Mouse (Mus musculus): ENCODE data around the gene Ppil3.

Gene Ppil3

DNA sequence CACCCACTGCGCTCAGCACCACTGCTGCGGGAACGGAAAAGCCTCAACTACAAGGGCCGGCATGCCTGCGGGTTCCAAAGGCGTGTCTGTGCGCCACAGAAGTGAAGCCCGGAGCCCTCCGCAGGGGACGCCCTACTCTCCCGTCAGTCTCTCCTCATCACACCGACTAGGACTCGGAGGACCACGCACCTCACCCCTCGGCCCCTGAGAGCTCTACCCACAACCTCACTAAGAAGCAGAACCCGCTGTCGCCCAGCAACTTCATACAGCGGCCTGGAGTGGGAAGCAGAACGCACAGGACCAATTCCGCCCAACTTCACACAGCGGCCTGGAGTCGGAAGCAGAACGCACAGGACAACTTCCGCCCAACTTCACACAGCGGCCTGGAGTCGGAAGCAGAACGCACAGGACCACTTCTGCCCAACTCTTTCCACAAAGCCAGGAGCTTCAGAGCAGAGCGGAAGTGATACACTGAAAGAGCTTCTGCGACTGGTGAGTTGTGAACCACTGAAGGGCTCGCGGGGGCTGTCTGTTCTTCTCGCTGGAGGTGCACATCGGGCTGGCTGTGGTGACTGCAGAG lies at the start of gene Ppil3, which contains the start of gene Nif3l1:
Gene Ppil3 (minus strand): TSS at position 344 of the 580 bp plus-strand sequence.
Gene Nif3l1 (plus strand): TSS at position 9 of the 580 bp plus-strand sequence.
- DNase-seq (ENCODE audit: low spot score) = peak; percentile 62

DNA sequence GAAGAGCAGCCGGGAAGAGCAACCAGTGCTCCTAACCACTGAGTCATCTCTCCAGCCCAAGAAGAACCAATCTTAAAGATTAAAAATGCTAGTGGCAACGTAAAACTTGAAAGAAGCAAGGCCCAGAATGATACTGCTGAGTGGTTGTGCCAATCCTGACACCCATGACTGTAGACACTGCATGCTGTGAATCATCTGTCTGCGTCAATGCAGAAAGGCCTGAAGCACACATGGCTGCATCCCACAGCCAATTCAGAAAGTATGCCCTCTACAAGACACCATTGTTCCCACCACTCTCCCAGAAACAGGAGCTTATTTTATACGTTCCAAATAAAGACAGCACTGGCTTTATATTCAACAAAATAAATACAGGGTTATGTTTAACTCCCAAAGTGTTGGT lies 37.4 kb upstream of the Ppil3 start:
- no peak for DNase-seq (ENCODE audit: low spot score)

DNA sequence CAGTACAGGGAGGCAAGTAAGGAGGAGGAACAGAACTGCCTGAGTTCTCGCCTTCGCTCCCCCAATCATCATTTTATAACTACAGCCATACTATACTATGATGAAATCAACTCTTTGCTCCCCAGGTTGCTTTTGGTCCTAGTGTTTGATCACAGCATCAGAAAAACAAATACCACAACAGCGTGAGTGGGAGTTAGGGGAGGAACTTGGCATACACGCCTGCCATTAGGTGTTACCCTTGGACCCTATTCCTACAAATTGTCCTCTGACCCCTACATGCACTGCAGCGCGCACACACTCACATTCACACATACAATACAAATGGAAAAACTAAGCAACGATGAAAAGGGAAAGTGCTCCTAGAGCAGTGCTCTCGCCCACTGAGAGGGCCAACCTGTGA lies 30.4 kb upstream of the Ppil3 start:
- no peak for DNase-seq (ENCODE audit: low spot score)

DNA sequence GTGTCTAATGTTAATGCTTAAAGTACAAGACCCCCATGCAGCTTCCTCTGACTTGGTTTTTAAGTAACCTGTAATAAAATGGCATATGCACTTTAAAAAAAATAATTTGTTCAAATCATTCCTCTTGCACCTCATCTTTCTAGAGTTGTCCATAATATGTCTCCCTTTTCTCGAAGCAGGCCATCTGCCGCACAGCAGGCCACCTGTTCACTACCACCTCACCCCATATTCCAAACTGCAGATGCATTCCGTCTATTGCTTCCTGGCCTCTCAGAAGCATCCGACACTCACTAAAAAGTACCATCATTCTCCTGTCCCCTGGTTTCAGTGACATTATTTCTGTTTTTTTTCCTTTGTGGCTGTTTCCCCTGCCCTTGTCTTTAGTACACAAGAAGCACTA lies 20.3 kb upstream of the Ppil3 start:
- DNase-seq (ENCODE audit: low spot score) = no peak

DNA sequence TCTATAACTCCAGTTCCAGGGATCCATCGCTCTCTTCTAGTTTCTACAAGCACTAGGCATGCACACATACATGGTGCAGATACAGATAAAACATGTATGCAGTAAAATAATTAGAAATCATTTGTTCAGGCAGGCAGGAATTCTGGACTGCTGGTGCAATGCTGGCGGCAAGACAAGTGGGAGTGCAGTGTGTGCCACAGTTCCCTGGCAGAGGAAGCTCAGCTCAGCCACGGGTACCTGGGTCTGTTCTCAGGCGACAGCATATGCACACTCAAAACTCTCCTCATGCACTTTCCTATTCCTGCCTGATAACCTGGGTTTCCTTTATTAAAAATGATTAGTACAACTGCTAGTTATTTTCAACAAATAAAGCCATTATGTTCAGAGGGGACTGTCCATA lies 19.8 kb upstream of the Ppil3 start:
- no peak for DNase-seq (ENCODE audit: low spot score)

DNA sequence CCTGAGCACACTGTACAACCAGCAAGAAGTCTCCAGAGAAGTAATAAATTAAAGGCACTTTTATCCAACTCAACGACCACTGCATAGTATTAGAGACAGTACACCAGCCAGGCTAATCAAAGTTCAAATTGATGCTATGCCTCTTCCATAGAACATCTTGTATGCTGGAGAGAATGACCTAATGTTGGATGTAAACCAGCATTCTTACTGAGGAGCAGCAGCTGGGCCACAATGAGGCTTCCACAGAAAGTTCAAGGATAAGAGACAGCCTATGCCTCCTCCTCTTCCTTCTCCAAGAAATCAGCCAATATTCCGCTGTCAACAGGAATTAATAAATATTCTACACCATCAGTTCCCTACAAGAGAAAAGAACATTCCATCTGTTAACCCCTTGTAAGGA lies 18.6 kb upstream of the Ppil3 start:
- DNase-seq (ENCODE audit: low spot score) = no peak

DNA sequence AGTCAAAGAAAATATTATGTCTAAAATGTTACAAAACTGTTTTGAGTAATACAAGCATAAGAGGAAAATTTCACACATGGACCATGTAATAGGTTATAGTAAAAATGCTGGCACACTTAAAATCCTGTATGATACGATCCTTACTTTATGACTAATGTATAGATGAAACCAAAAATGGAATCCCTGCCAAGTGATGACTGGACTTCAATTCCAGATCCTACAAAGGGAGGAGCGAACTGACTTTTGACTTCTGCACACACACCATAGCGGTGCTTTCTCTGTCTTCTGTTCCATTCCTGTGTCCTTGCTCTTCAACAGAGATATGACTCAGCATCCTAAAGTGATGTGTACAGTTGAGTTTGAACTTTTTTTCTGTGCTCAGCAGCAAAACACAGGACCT lies 15.3 kb upstream of the Ppil3 start:
- no peak for DNase-seq (ENCODE audit: low spot score)

DNA sequence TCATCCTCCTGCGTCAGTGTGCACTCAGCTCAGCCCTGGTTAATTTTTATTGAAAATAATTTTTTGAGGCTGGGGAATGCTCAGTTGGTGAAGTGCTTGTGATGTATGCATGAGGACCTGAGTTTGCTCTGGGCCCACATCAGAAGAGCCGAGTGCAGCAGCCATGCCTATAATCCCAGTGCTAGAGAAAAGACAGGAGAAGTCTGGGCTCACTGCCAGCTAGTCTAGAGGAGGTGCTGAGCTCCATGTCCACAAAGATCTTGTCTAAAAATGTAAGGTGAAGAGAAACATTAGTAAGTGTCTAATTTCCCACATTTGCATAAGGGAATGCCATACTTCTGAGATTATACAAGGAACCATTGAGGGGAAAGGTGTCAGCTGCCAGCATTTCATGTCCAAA lies 13.6 kb upstream of the Ppil3 start:
- DNase-seq (ENCODE audit: low spot score) = no peak

DNA sequence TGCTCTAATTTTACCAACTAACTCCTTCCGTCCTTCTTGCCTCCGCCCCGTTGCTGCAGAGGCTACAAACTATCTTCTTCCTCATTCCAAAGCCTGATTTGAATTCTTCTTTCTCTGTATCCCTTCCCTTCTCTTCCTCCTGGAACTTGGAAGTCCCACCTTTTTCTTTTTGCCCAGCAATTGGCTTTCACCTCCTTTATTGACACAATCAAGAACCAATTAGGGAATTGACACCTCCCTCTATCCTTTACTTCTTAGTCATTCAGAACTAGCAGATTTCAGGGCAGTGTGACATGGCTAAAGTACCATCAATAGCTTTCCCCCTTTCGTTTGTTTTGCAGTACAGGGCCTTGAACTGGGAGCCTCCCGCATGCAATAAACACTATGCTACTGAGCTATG lies 12.9 kb upstream of the Ppil3 start:
- DNase-seq (ENCODE audit: low spot score) = no peak

DNA sequence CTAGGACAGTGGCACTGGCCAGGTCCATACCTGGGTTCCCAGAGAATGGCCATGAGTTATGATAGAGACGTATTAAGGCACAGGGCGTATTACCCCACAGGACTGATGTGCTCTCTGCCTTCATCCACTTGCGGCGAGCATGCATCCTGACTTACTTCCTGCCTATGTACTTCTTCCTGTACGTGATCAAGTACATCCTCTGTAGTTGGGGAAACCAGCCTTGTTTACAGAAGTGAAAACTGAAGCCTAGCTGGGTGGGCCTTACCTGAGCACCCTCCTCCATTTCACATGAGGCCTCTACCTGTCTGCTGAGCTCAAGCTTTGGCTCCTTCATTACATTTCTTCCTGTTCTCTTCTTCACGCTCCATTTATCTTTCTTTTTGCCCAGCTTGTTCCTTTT lies 9.0 kb upstream of the Ppil3 start:
- no peak for DNase-seq (ENCODE audit: low spot score)

DNA sequence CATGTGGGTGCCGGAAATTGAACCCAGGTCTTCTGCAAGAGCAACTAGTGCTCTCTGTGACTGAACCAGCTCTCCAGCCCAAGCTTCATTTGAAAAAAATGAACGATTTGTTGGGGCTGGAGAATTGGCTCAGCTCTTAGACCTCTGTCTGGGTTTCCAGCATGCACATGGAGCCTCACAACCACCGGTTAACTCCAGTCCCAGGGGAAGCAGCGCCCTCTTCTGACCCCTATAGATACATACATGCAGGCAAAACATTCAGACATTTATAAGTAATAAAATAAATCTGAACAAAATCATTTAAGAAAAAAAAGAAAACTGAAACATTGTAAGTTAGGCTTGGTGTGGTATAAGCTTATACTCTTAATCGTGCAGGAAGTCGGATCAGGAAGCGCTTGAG lies 3.1 kb upstream of the Ppil3 start:
- DNase-seq (ENCODE audit: low spot score) = no peak

DNA sequence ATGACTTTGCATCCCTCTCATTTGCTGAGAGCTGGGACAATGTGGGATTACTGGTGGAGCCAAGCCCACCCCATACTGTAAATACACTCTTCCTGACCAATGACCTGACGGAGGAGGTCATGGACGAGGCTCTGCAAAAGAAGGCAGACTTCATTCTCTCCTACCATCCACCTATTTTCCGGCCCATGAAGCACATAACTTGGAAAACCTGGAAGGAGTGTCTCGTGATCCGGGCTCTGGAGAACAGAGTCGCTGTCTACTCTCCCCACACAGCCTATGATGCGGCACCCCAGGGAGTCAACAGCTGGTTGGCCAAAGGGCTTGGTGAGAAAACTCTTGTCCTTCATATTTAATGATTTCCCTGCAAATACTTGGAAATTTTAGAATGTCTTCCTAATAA lies 2.5 kb upstream of the Ppil3 start:
- no peak for DNase-seq (ENCODE audit: low spot score)

DNA sequence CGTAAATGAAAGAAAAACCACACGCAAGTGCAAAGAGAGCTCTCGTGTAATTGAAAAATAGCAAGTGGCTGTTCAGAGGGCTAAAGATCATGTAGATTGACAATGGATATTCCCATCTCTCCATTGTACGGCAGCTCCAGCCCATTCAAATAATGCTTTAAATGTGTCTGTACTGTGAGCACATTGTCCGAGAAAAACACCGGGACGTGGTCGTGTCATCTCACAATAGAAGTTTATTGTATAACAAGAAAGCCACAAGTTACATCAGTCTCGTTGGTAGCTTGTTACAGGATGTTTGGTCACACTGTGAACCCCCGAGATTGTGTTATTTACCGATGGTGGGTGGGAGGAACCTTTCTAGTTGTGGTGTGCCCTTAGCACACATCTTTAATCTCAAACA lies 575 bp upstream of the Ppil3 start:
- no peak for DNase-seq (ENCODE audit: low spot score)

DNA sequence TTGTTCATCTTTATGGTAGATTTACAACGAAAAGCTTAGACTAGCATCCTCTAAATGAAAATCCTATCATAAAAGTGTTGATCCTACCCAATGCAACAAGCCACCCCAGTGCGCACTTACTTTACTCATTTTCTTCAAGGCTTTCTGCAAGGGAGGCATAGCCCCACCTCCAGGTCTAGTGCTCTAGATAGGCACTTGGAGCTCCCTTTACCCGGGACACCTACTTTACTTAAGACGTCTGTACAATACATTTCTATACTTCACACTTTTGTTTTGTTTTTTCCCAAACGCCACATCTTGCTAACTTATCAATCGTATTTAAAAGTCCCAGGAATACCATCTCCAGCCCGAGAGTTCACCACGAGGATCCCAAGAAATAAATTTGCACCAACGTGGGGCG lies 595 bp downstream of the Ppil3 start:
- DNase-seq (ENCODE audit: low spot score) = no peak

DNA sequence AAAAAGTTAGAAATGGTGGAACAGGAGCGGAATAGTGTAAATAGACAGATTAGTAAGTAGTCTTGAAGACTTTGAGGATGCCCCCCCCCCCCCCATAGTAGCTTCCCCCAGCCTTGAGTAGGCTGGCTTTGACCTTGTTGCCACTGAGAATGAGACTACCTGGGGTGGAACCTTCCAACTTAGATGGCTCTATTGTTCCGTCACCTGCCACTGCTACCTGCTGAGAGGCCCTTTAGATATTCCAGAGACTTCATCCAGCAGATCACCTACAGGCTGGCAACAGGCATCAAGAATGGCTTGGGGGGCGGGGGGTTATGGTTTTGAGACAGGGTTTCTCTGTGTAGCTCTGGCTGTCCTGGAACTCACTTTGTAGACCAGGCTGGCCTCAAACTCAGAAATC lies 20.7 kb downstream of the Ppil3 start:
- DNase-seq (ENCODE audit: low spot score) = no peak

DNA sequence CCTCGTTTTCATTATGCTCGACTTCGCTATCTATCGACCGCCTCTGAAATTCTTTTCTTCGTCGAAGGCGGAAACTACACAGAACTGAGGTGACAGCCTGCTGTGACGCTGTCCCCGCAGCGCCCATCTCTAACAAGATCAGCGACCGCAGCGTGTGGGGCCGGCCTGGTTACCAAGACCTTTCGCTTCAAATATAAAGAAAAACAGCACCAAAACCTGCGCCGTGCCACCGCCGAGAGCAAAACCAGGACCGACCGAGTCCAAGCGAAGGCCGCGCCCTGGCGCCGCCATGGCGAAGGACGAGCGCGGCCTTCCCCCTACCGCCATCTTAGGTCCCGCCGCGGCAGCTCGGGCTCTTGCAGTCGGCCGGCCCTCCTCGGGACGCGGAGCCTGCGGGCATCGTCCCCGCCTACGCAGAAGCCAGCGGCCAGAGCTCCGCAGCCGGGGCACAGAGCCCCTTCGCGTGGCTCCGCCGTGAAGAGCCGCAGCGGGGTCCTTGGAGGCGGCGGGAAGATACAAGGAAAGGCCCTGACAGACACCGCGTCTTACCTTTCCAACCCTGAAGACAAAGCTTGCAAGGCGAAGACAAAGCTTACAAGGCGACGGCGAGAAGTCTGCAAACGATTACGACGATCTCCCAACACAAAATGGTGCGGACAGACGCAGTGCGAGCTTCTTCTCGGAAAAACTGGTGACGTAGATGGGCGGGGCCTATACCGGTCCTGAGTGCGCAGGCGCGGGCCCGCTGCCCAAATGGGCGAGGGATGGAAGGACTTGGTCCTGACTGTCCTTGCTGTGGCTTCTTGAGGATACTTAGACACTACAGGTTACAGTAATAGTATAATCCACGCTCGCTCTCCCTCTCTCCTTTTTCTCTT lies 21.7 kb downstream of the Ppil3 start, which contains the start of gene Clk1:
Gene Clk1 (minus strand): TSS at position 696 of the 878 bp plus-strand sequence.
- DNase-seq (ENCODE audit: low spot score) = peak; percentile 98

DNA sequence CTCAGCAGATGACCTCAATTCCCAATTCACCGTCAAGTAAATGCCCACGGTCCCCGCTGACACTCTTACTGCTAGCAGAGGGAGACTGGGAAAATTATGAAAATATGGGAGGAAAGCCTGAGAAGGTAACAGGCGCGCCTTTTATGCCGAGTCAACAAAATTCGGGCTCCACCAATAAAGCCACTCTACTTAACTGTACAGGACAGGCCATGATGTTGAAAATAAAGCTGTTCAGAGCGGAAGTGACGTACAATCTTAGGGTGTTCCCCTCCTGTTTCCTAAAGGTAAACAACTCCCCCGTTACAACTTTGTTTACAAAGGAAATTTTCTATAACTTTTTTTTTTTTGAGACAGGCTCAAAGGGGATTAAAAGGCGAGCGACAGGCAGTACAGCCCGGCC lies 22.4 kb downstream of the Ppil3 start:
- DNase-seq (ENCODE audit: low spot score) = peak; percentile 15

DNA sequence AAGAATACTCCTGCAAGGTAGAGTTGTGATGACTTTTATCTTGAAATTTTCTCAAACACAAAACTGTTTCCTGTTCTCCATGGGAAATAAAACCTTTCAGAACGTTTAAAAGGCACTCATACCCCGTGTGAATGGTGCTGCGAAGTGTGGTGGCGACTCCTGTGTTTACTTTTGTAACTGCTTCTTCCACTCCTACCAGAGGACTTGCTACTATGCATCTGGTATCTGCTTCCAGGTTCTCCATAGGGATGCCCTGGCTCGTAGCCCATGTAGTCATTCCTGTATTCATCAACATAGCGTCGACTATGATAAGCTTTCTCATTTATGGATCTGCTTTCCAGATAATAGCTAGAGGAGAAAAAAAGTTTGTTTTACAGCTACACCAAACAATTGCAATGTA lies 24.3 kb downstream of the Ppil3 start:
- no peak for DNase-seq (ENCODE audit: low spot score)

DNA sequence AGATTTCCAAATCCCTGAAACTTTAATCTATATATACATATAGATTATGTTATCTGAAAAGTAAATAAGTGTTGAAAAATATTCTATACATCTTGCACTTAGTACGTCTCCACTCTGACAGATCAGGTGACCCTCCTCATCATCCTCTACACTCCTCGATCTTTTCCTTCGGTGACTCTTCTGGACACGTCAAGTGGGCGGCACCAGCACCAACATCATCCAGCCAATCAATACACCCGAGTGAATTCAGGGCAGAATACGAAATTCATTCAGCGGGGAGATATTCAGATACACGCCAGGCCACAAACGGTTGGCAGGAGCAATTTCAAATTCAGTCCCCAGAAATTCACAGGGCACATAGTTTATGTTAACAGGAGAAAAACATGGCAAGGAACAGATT lies 25.3 kb downstream of the Ppil3 start:
- DNase-seq (ENCODE audit: low spot score) = no peak

DNA sequence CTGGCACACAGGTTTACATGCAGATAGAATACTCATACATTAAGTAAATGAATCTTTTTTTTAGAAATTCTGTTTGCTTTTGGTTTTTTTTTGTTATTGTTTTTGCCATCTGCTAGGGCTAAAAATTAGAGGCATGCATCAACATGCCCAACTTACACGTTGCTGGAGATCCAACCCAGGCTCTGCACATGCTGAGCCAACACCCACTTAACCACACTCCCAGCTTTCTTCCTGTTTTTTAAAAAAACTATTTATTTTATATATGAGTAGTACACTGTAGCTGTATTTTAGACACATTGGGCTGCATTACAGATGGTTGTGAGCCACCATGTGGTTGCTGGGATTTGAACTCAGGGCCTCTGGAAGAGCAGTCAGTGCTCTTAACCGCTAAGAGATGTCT lies 29.2 kb downstream of the Ppil3 start:
- DNase-seq (ENCODE audit: low spot score) = no peak

DNA sequence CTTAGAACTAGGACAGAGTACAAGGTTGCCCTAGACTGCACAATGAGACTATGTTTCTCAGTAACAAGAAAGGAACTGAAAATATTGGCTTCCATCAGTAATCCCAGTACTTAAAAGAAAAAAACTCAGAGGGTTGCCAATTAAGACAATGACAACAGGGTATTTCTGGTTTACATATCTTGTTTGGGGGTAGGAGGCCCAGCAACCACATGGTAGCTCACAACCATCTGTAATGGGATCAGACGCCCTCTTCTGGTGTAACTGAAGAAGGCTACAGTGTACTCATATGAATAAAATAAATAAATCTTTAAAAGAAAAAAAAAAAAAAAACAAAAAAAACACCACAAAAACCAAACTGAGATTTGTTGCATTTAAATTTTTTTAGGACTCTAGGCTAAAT lies 29.8 kb downstream of the Ppil3 start:
- DNase-seq (ENCODE audit: low spot score) = no peak

DNA sequence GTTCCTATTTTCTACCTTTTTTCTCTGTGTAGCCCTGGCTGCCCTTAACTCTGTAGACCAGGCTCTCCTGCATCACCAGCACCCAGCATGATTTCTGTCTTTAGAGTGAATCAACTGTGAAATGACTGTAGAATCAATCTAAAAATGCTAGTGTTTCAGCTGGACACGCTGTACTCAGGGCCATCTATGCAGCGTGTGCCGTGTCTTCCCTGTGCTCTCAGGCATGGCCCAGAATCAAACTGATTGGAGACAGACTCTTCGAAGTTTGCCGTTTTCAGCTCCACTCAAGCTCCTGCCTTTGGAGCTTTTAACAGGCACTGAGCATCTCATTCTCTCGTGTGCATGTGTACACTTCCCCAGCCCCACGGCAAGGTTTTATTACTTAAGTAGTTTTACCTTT lies 34.5 kb downstream of the Ppil3 start:
- no peak for DNase-seq (ENCODE audit: low spot score)

DNA sequence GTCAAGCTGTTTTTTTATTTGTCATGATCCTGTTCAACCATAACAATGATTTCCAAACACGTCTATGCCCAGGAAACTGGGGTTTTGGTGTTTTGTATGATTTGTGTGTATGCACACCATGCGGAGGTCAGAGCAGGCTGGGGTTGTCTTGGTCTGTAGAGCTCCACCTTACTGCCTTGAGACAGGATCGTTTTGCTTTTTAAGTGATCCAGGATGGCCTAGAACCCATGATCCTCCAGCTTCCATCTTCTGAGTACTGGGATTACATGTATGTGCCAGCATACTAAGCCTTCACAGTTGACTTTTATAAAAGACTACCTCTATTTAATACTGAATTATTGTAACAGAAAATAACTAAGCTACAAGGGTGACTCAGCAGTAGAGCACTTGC lies 35.1 kb downstream of the Ppil3 start:
- no peak for DNase-seq (ENCODE audit: low spot score)
